Mouse (Mus musculus): ENCODE measurements around the gene Tmc8.

- no peak for TF ChIP-seq POLR2A (IDR thresholded peaks at IDR 0.05; ENCODE audit: low read depth, low read length)
- TF ChIP-seq CTCF (conservative IDR thresholded peaks at IDR 0.05; ENCODE audit: insufficient read depth, insufficient read length, low read depth, low read length), result no peak
Observed at GRCm38 (mm10) chr11:117782705-117783034, 794 bp downstream of the Tmc8 start.

Data from kidney, adult 2 months (tissue).